Mouse (Mus musculus): ENCODE measurements around the gene Olfr1166. TPM values are rescaled to one million over a fixed set of nuclear protein-coding genes. Genes with fewer than 3 reads are reported as not detected.

Gene Olfr1166
- polyA plus RNA-seq (2021; fragmentation: Nextera tagmentation), result not detected in 2 replicates
- long read RNA-seq, experiment 1, result 0 reads
- long read RNA-seq, experiment 2, result 0 reads

GRCm38 (mm10) chr2:88128172-88128571 is at the start of gene Olfr1166:
Gene Olfr1166 (minus strand): TSS chr2:88128272.

GRCm38 (mm10) chr2:88155093-88155492 is 27.0 kb upstream of the Olfr1166 start, which contains the start of gene Olfr1167:
Gene Olfr1167 (minus strand): TSS chr2:88155193.

GRCm38 (mm10) chr2:88093866-88094265 is 34.2 kb downstream of the Olfr1166 start, which contains the start of gene Olfr1164:
Gene Olfr1164 (minus strand): TSS chr2:88093966.

Other genes starting within 250 kb of the Olfr1166 start
- not detected in 2 replicates for gene Olfr1153, start 233.3 kb downstream of the Olfr1166 start, polyA plus RNA-seq (2021; fragmentation: Nextera tagmentation)
- gene Olfr1154, start 223.1 kb downstream of the Olfr1166 start, polyA plus RNA-seq (2021; fragmentation: Nextera tagmentation), result not detected in 2 replicates
- gene Olfr1155, start 183.1 kb downstream of the Olfr1166 start, polyA plus RNA-seq (2021; fragmentation: Nextera tagmentation), result not detected in 2 replicates
- gene Olfr1156, start 175.2 kb downstream of the Olfr1166 start, polyA plus RNA-seq (2021; fragmentation: Nextera tagmentation), result not detected in 2 replicates
- not detected in 2 replicates for gene Olfr1157, start 160.0 kb downstream of the Olfr1166 start, polyA plus RNA-seq (2021; fragmentation: Nextera tagmentation)
- gene Olfr74, start 153.6 kb downstream of the Olfr1166 start, polyA plus RNA-seq (2021; fragmentation: Nextera tagmentation), result not detected in 2 replicates
- not detected in 2 replicates for gene Olfr1158, start 138.2 kb downstream of the Olfr1166 start, polyA plus RNA-seq (2021; fragmentation: Nextera tagmentation)
- gene Olfr1160, start 120.0 kb downstream of the Olfr1166 start, polyA plus RNA-seq (2021; fragmentation: Nextera tagmentation), result not detected in 2 replicates
- gene Olfr1161, start 105.5 kb downstream of the Olfr1166 start, polyA plus RNA-seq (2021; fragmentation: Nextera tagmentation), result not detected in 2 replicates
- gene Olfr73, start 90.6 kb downstream of the Olfr1166 start, polyA plus RNA-seq (2021; fragmentation: Nextera tagmentation), result not detected in 2 replicates
- not detected in 2 replicates for gene Olfr1162, start 77.1 kb downstream of the Olfr1166 start, polyA plus RNA-seq (2021; fragmentation: Nextera tagmentation)
- gene Olfr1163, start 56.4 kb downstream of the Olfr1166 start, polyA plus RNA-seq (2021; fragmentation: Nextera tagmentation), result not detected in 2 replicates
- not detected in 2 replicates for gene Olfr1164, start 34.3 kb downstream of the Olfr1166 start, polyA plus RNA-seq (2021; fragmentation: Nextera tagmentation)
- not detected in 2 replicates for gene Olfr1167, start 26.9 kb upstream of the Olfr1166 start, polyA plus RNA-seq (2021; fragmentation: Nextera tagmentation)
- not detected in 2 replicates for gene Olfr1168, start 53.6 kb upstream of the Olfr1166 start, polyA plus RNA-seq (2021; fragmentation: Nextera tagmentation)
- not detected in 2 replicates for gene Olfr1170, start 100.1 kb upstream of the Olfr1166 start, polyA plus RNA-seq (2021; fragmentation: Nextera tagmentation)
- gene Olfr1173, start 151.6 kb upstream of the Olfr1166 start, polyA plus RNA-seq (2021; fragmentation: Nextera tagmentation), result not detected in 2 replicates
- not detected in 2 replicates for gene Olfr1174-ps, start 186.9 kb upstream of the Olfr1166 start, polyA plus RNA-seq (2021; fragmentation: Nextera tagmentation)
- gene Olfr1175-ps, start 198.9 kb upstream of the Olfr1166 start, polyA plus RNA-seq (2021; fragmentation: Nextera tagmentation), result not detected in 2 replicates
- not detected in 2 replicates for gene Olfr1176, start 208.4 kb upstream of the Olfr1166 start, polyA plus RNA-seq (2021; fragmentation: Nextera tagmentation)
- not detected in 2 replicates for gene Olfr1177-ps, start 218.2 kb upstream of the Olfr1166 start, polyA plus RNA-seq (2021; fragmentation: Nextera tagmentation)